Mouse (Mus musculus) stomach, embryonic 14.5 days (tissue): ENCODE results near the gene Patj. TPM values are rescaled to one million over a fixed set of nuclear protein-coding genes. Genes with fewer than 3 reads are reported as not detected.

Source experiments
- ATAC-seq: fragments of 200-750 bp; cut with Nextera tagmentation; 2 replicates; pipeline ENCODE4 v1.8.0; 2017; ENCODE audit warnings: low read depth, moderate TSS enrichment; ENCODE audit not compliant: insufficient number of reproducible peaks, insufficient read depth, low FRiP score
- H3K27ac ChIP-seq: fragments of 300-500 bp; sonication (generic); 2 replicates; pipeline ENCODE4 v1.5.1; 2014; ENCODE audit warnings: mild to moderate bottlenecking, low read length, moderate library complexity, mixed read lengths
- H3K27me3 ChIP-seq: fragments of 300-500 bp; sonication (generic); 2 replicates; pipeline ENCODE4 v1.6.1; 2014; ENCODE audit warnings: low read length, control low read depth, mixed read lengths; ENCODE audit not compliant: control insufficient read depth, insufficient read depth
- H3K36me3 ChIP-seq: fragments of 300-500 bp; sonication (generic); 2 replicates; pipeline ENCODE4 v1.6.1; 2014; ENCODE audit warnings: mild to moderate bottlenecking, control low read depth, low read length, moderate library complexity, mixed read lengths; ENCODE audit not compliant: control insufficient read depth, insufficient read depth
- H3K4me1 ChIP-seq: fragments of 300-500 bp; sonication (generic); 2 replicates; pipeline ENCODE4 v1.6.1; 2014; ENCODE audit warnings: low read length, control low read depth, mixed read lengths; ENCODE audit not compliant: control insufficient read depth, insufficient read depth
- H3K4me2 ChIP-seq: fragments of 300-500 bp; sonication (generic); replicated peaks from 2 replicates; pipeline ENCODE4 v1.6.1; 2014; ENCODE audit warnings: low read depth, low read length, control low read depth
- H3K4me3 ChIP-seq: fragments of 300-500 bp; sonication (generic); 2 replicates; pipeline ENCODE4 v1.5.1; 2014; ENCODE audit warnings: low read depth, low read length, control low read depth
- H3K9ac ChIP-seq: fragments of 300-500 bp; sonication (generic); replicated peaks from 2 replicates; pipeline ENCODE4 v1.6.1; 2014; ENCODE audit warnings: low read depth, mild to moderate bottlenecking, control low read depth, low read length, moderate library complexity, mixed read lengths
- H3K9me3 ChIP-seq: fragments of 300-500 bp; sonication (generic); 2 replicates; pipeline ENCODE4 v1.6.1; 2016; ENCODE audit warnings: low read depth, low read length, control low read depth; ENCODE audit not compliant: control insufficient read depth
- WGBS: fragments of 180-500 bp; shearing (Covaris S2); extraction: QIAGEN DNeasy Blood & Tissue Kit; methylation state at CpG from one replicate; pipeline ENCODE4 v1.1.7; 2014; 5-methylcytosine and 5-hydroxymethylcytosine counted together
- polyA plus RNA-seq: library from polyadenylated mRNA; unstranded; fragments of >200 nt; fragmentation: Nextera tagmentation; extraction: Ambion mirVana; gene quantifications from 2 replicates; pipeline ENCODE4 v1.2.1, GENCODE M21; 2014

The Patj gene
- polyA plus RNA-seq, 1 experiment from 2014 or later, result 28.0 TPM

DNA sequence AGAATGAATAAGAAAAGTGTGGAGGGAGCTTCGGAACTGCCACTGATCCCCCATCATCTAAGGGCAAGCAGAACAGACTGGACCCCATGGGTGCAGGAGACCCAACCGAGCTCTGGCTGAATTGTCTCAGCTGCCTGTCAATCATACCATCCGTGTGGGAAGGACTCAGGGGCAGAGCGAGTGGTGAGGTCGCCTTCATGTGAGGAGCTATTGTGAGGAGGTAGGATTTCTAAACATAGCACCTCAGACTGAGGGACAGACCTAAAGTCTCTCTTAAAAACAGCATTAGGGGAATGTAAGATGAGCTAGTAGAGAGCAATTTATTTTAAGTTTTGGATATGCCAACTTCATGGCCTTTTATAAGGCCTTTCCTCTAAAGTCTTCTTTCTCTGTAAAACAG lies 167.5 kb downstream of the Patj start:
- no peaks in the 10 kb centered on the region for H3K36me3 ChIP-seq
- no peak for ATAC-seq
- no peak overlapping the region for H3K4me2 ChIP-seq
- H3K4me1 ChIP-seq, result no peaks in the 10 kb centered on the region; the same call in 1 of the 2 replicates
- WGBS, result 60% methylated on average over 5 of the region's 5 CpGs
- no peak overlapping the region for H3K4me3 ChIP-seq
- H3K27me3 ChIP-seq, result no peaks in the 10 kb centered on the region
- H3K9me3 ChIP-seq, result no peaks in the 10 kb centered on the region
- no peak overlapping the region for H3K9ac ChIP-seq
- H3K27ac ChIP-seq, result no peak overlapping the region

- no peak for ATAC-seq
- Histone ChIP-seq H3K27ac (no peak overlapping the region), H3K36me3 (no peaks in the 10 kb centered on the region), H3K9me3 (no peaks in the 10 kb centered on the region), H3K27me3 (no peaks in the 10 kb centered on the region), H3K4me3 (no peak overlapping the region), H3K4me2 (no peak overlapping the region), H3K9ac (no peak overlapping the region), H3K4me1 (no peaks in the 10 kb centered on the region; the same call in 1 of the 2 replicates)
- 61% methylated on average over 10 of the region's 10 CpGs for WGBS
Measured at GRCm38 (mm10) chr4:98563506-98564195, 168.1 kb downstream of the Patj start.

- Histone ChIP-seq H3K27ac (no peak overlapping the region), H3K4me2 (no peak overlapping the region), H3K36me3 (no peaks in the 10 kb centered on the region), H3K27me3 (no peaks in the 10 kb centered on the region), H3K9me3 (no peaks in the 10 kb centered on the region), H3K9ac (no peak overlapping the region), H3K4me1 (no peaks in the 10 kb centered on the region; the same call in 1 of the 2 replicates), H3K4me3 (no peak overlapping the region)
- WGBS, result 77% methylated on average over 6 of the region's 6 CpGs
- ATAC-seq, result no peak
Measured at GRCm38 (mm10) chr4:98564196-98564865, 168.7 kb downstream of the Patj start.

DNA sequence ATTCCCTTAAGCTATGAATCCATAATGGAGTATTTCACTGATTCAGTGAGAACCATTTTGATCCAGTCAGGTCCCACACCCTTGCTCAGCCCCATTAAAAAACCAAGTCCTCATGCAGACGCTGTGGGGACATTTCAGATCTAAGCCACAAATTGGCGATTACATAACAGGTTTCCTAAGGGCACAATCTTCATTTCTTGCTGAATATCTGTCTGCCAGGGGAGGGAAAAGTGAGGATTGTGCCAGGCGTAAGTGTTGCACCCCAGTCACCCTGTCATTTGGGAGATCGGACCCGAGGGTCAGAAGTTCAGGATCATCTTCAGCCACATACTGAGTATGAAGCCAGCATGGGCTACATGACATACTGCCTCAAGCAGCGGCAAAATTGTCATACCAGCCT lies 171.2 kb downstream of the Patj start:
- H3K4me1 ChIP-seq, result no peaks in the 10 kb centered on the region; the same call in 1 of the 2 replicates
- no peak overlapping the region for H3K9ac ChIP-seq
- ATAC-seq, result no peak
- no peaks in the 10 kb centered on the region for H3K9me3 ChIP-seq
- no peak overlapping the region for H3K4me2 ChIP-seq
- H3K27ac ChIP-seq, result no peak overlapping the region
- H3K36me3 ChIP-seq, result no peaks in the 10 kb centered on the region
- H3K27me3 ChIP-seq, result no peaks in the 10 kb centered on the region
- H3K4me3 ChIP-seq, result no peak overlapping the region
- 92% methylated on average over 6 of the region's 6 CpGs for WGBS

DNA sequence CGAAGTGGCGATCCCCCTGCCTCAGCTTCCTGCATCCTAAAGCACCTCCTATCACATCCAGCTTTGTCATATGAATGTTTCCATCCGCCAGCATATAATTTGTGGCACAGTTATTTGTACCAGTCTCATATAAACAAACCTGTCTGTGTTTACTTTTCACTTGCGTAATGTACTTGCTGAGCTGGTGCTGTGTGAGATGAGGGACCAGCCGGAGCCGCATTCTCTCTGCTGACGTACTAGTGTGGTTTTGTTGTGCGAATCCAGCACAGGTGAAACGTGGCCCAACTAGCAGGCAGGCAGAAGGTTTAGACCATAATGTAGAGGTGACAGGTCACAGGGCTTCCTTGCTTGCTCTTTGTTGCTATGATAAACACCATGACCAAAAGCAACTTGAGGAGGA lies 171.9 kb downstream of the Patj start:
- 67% methylated on average over 9 of the region's 9 CpGs for WGBS
- no peak for ATAC-seq
- H3K9me3 ChIP-seq, result no peaks in the 10 kb centered on the region
- H3K4me1 ChIP-seq, result no peaks in the 10 kb centered on the region; the same call in 1 of the 2 replicates
- no peak overlapping the region for H3K27ac ChIP-seq
- no peak overlapping the region for H3K9ac ChIP-seq
- no peak overlapping the region for H3K4me2 ChIP-seq
- H3K4me3 ChIP-seq, result no peak overlapping the region
- H3K27me3 ChIP-seq, result no peaks in the 10 kb centered on the region
- H3K36me3 ChIP-seq, result no peaks in the 10 kb centered on the region

GRCm38 (mm10) chr4:98569904-98570303 lies 174.3 kb downstream of the Patj start:
- H3K27me3 ChIP-seq, result no peaks in the 10 kb centered on the region
- no peak for ATAC-seq

GRCm38 (mm10) chr4:98577275-98577674 lies 181.7 kb downstream of the Patj start:
- Histone ChIP-seq H3K4me2 (no peak overlapping the region), H3K36me3 (no peaks in the 10 kb centered on the region), H3K4me3 (no peak overlapping the region), H3K9ac (no peak overlapping the region), H3K27me3 (no peaks in the 10 kb centered on the region), H3K4me1 (no peaks in the 10 kb centered on the region), H3K27ac (no peak overlapping the region), H3K9me3 (no peaks in the 10 kb centered on the region)
- no peak for ATAC-seq

More at GRCm38 (mm10) chr4:98569904-98570303, 174.3 kb downstream of the Patj start:
- H3K9me3 ChIP-seq, result no peaks in the 10 kb centered on the region
- no peaks in the 10 kb centered on the region for H3K4me1 ChIP-seq
- no peak overlapping the region for H3K4me2 ChIP-seq
- WGBS, result 34% methylated on average over 4 of the region's 4 CpGs
- H3K27ac ChIP-seq, result no peak overlapping the region
- no peak overlapping the region for H3K4me3 ChIP-seq
- no peak overlapping the region for H3K9ac ChIP-seq
- no peaks in the 10 kb centered on the region for H3K36me3 ChIP-seq

GRCm38 (mm10) chr4:98577957-98578541 lies 182.5 kb downstream of the Patj start:
- Histone ChIP-seq H3K9ac (no peak overlapping the region), H3K9me3 (no peaks in the 10 kb centered on the region), H3K4me3 (no peak overlapping the region), H3K4me1 (no peaks in the 10 kb centered on the region), H3K4me2 (no peak overlapping the region), H3K36me3 (no peaks in the 10 kb centered on the region), H3K27me3 (no peaks in the 10 kb centered on the region), H3K27ac (no peak overlapping the region)
- no peak for ATAC-seq
- 72% methylated on average over 3 of the region's 3 CpGs for WGBS
